Mouse (Mus musculus) MEL (cell line): ENCODE measurements at regions not wholly inside any gene's neighbourhood (a gene's known extent, or its start where the extent isn't known, plus 50 kb on each side); places are given as distances from the start of the nearest gene placed in this dataset.
A peak's percentile ranks its signal among the peaks of the same experiment; 100 is the strongest.

ENCODE experiments used
- CTCF ChIP-seq, 3 experiments: IDR thresholded peaks in 2 of 3; conservative IDR thresholded peaks in 1 of 3; 2 replicates each; pipeline ENCODE4 v1.5.1; 2011 to 2012; ENCODE audit warnings: low read length in 3 of 3, low read depth in 2 of 3, mild to moderate bottlenecking in 2 of 3, improper control_type of control experiment in 1 of 3, inconsistent platforms in 1 of 3, mixed read lengths in 1 of 3, moderate library complexity in 1 of 3; ENCODE audit not compliant: control insufficient read depth in 1 of 3, insufficient read depth in 1 of 3, poor library complexity in 1 of 3, severe bottlenecking in 1 of 3
- POLR2A ChIP-seq, 2 experiments: IDR thresholded peaks; 2 replicates each; pipeline ENCODE4 v1.6.1; 2011 to 2012; ENCODE audit warnings: low read length in 2 of 2, mild to moderate bottlenecking in 2 of 2, control low read depth in 1 of 2, improper control_type of control experiment in 1 of 2, low read depth in 1 of 2, moderate library complexity in 1 of 2; ENCODE audit not compliant: control insufficient read depth in 1 of 2, insufficient read depth in 1 of 2, poor library complexity in 1 of 2
- TAL1 ChIP-seq: IDR thresholded peaks from 2 replicates; pipeline ENCODE4 v1.6.1; 2012; ENCODE audit warnings: mild to moderate bottlenecking, inconsistent platforms, low read length, moderate library complexity, mixed read lengths
- ZKSCAN1 ChIP-seq: IDR thresholded peaks from 2 replicates; pipeline ENCODE4 v1.6.1; 2012; ENCODE audit warnings: low read depth, mild to moderate bottlenecking, inconsistent platforms, low read length, improper control_type of control experiment, moderate library complexity
- ZNF384 ChIP-seq: IDR thresholded peaks from 2 replicates; pipeline ENCODE4 v1.6.1; 2012; ENCODE audit warnings: low read depth, mild to moderate bottlenecking, inconsistent platforms, low read length, improper control_type of control experiment

DNA sequence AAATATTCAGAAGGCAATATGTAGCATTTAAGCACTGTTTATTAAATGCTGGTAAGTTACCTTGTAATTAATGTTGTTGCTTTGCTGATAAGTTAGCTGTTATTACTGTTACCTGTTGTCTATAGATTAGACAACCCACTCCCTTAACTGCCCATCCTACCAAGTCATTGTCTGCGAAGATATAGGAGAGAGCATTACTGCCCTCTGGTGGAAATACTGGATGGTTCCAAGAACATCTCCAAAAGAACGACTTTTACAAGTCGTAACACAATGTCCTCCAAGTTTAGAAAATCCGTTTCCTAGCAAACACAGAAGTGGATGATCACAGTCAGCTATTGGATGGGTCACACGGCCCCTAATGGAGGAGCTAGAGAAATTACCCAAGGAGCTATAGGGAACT is 162.2 kb upstream of the Cpne8 start:
- TF ChIP-seq ZKSCAN1 (no peak), ZNF384 (no peak), POLR2A (IDR thresholded peaks at IDR 0.05; ENCODE audit: control insufficient read depth in 1 of 2, insufficient read depth in 1 of 2, low read depth in 1 of 2, low read length in 2 of 2, poor library complexity in 1 of 2) (no peak), CTCF (IDR thresholded peaks at IDR 0.05 in 2 of 3, conservative IDR thresholded peaks at IDR 0.05 in 1 of 3; ENCODE audit: control insufficient read depth in 1 of 3, insufficient read depth in 1 of 3, low read depth in 2 of 3, low read length in 3 of 3, poor library complexity in 1 of 3, severe bottlenecking in 1 of 3) (peak in 1 of 3 experiments; percentile 11; a peak in 1 of 6 replicates), TAL1 (no peak)
